Mouse (Mus musculus): ENCODE data around the gene Klf12.

Gene Klf12

DNA sequence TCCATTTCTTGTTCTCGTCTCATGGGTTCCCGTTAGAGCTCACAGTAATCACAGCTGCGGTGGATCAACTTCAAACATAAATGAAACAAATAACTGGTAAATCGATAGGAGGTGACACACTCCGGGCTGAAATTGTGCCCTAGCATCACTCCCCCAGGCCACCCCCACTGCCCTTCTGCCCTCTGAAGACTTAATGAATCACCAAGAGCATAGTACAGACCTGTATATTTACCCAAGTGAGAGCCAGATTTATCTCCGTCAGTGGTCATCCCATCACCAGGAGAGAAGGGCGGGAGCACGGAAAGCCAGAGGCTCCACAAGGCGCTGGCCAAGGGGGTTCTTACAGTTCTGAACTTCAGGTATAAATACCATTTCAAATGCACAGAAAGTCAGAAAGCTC lies 150.2 kb downstream of the Klf12 start:
- no peak for DNase-seq (ENCODE audit: low spot score)

DNA sequence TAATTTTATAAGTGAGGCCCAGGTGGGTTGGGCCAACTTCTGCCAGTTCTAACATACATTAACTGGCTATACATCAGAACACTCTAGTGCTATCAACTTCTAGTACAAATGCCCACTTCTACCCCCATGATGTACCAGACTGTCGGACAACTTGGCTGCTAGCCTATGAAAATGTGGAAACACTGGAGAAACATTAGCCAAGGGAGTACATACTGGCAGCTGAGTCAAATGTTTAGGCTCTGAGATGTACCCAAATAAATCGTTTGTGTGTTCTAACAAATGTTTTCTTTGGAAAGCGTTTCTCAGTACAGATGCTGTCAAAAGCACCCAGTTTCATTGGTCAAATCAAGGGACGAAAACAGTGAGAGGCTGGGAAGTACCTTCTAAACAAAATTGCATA lies 152.0 kb downstream of the Klf12 start:
- no peak for DNase-seq (ENCODE audit: low spot score)

GRCm38 (mm10) chr14:100126126-100126525 lies 158.4 kb downstream of the Klf12 start:
- DNase-seq (ENCODE audit: low spot score) = no peak

GRCm38 (mm10) chr14:100121075-100121474 lies 163.4 kb downstream of the Klf12 start:
- DNase-seq (ENCODE audit: low spot score) = no peak

DNA sequence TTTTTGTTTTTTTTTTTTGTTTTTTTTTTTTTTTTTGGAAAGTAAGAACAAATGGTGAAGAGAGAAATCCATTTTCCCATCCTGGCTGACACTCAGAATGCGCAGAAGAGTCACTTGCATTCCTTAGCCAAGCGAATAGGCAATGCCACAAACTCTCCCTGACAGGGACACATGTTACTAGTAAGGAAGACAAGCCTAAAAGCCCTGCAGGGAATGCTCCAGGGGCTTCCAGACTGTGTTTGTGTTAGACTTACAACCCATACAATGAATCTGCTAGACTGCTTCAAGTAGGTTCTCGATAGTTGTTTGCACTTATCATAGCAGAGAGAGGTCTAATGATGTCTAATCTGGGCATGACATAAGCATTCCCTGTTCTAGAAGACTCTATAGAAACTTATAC lies 164.6 kb downstream of the Klf12 start:
- DNase-seq (ENCODE audit: low spot score) = no peak

DNA sequence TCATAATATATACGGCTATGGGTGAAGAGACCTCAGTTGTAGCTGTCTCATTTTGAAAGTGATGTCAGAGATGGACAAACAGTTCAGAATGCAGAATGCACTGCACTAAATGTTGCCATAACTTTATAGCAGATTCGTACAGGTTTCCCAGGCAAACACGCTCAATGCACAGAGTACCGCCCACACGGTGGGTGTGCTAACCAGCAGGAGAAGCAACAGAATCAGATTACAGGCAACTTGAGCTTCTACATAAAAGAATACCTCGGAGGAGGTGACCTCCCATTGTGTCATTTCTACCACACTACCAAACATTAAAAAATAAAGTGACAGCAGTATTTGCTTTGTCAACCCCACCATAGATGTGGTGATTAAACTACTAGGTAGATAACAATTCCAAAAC lies 171.1 kb downstream of the Klf12 start:
- DNase-seq (ENCODE audit: low spot score) = no peak

GRCm38 (mm10) chr14:100111735-100112134 lies 172.7 kb downstream of the Klf12 start:
- no peak for DNase-seq (ENCODE audit: low spot score)

DNA sequence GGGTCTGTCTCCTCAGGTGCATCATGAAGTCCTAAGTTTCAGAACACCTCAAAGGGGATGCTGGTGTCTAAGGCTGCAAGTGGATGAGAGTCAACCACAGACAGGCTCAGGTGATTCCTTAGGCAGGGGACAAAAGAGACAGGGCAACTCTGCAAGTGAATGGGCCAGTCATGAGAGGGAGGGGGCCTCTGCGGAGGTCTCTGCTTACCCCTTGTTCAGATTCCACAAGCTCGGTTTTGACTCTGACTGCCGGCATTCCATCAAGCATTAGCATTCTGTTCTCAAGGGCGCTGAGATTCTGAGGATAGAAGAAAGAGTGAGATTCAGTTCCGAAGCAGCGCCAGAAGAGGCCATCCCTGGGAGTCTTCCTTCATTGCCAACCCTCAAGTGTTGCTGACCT lies 174.9 kb downstream of the Klf12 start:
- DNase-seq (ENCODE audit: low spot score) = no peak

GRCm38 (mm10) chr14:100105570-100105969 lies 178.9 kb downstream of the Klf12 start:
- DNase-seq (ENCODE audit: low spot score) = no peak

DNA sequence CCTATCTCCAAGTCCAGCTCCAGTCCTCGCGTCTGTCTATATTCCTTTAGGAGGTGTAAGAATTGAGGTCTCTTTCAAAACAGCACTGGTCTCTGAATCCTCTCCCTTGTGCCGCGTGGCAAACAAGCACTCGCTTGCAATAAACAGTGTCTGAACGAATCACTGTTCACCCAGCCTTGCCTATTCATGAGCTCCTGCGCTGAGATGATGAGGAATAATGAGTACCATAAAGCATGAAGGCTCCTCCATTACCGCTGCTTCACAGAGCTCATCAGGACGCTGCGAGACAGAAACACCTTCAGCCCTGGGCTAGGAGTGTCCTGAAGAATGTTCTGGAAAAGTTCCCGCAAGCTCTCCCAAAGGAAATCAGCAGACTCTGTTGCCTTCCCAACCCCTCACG lies 179.7 kb downstream of the Klf12 start:
- no peak for DNase-seq (ENCODE audit: low spot score)

GRCm38 (mm10) chr14:100103818-100104217 lies 180.7 kb downstream of the Klf12 start:
- no peak for DNase-seq (ENCODE audit: low spot score)

DNA sequence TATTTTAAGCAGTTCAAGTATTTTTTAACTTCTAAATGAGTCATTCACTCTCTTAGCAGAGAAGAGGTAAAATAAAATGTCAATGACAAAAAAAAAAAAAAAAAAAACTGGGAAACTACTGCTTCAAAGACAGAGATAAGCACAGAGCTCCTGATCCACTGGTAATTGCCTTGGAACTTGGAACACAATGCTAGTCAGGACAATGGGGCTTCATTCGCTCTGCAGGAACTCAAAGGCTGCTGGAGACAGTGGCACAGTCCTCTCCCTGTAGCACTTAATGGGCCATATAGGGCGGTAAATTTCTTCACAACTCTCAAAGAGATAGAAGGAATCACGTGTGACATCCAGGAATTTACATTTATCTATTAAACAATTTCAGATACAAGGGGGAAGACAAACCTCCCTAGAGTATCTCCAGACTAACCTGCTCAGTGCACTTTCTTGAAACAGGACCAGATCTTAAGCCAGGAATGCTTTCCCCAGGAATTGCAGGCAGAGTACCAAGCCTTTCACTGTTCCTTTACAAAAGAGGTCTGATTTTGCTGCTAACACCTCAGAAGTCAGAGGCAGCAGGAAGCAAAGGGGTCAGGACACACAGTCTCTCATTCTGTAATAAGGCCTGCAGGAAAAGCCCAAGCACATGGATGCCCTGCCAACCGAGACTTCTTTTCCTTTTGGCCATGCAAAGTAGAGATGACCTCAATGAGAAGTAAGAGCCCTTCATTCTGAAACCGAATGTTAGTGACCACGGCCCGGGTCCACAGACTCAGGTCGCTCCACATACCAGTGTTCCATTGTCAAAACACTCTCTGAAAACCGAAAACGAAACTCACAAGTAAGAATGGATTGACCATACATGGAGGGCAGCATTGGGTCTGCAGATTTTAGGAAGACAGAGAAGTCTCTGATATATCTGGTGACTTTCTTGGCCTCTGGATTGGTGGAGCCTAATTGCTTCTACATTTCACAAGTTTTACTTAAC lies 187.0 kb downstream of the Klf12 start:
- no peak for DNase-seq (ENCODE audit: low spot score)

GRCm38 (mm10) chr14:100095730-100096129 lies 188.7 kb downstream of the Klf12 start:
- DNase-seq (ENCODE audit: low spot score) = no peak

DNA sequence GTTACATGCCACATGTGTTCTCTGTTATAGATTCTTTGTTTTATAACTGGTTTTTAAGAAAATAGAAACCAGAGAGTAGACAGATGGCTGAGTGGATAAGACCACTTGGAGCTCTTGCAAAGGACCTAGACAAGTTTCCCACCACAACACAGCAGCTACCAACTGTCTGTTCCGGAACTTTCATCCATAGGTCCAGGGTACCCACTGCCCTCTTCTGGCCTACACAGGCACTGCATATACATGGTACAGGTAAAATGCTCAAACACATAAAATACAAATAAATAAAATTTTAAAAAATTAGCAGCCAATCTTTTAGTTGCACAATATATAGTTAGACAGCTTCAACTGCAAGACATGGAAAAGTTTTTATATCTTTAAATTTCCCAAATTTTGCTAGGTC lies 194.0 kb downstream of the Klf12 start:
- DNase-seq (ENCODE audit: low spot score) = no peak

GRCm38 (mm10) chr14:100079620-100080019 lies 204.9 kb downstream of the Klf12 start:
- no peak for DNase-seq (ENCODE audit: low spot score)

DNA sequence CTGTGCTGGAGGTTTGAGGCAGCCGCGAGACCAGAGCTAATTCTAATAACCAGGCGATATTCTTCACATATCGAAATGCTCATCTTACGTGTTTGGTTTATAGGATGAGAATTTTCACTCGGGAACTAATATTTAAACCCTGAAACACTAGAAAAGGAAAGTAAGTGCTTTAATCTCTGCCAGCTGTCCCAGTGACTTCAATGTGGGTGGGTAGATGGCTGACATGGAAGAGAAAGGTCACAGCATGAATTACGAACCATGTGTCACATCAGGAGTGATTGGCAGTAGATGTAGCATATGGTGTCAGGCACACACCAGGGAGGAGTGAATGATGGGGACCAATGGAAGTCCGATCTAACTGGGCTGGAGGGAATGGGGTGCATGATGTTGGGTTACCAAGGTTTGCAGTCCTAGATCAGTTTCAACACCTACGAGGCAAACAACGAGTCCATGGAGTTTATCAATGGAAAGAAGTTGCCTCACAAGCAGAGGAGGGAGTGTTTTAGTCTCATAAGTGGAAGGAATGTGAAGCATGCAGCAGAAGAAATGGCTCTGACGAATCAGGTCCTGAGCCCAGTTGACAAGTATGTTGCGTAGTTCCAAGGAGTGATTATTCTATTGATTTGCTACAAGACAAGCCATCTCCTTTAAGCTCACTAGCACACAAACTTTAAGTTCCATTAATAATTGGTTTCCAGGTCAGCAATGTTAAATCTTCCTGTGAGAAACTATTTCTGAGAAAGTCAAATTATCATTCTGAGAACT lies 211.9 kb downstream of the Klf12 start:
- no peak for DNase-seq (ENCODE audit: low spot score)

DNA sequence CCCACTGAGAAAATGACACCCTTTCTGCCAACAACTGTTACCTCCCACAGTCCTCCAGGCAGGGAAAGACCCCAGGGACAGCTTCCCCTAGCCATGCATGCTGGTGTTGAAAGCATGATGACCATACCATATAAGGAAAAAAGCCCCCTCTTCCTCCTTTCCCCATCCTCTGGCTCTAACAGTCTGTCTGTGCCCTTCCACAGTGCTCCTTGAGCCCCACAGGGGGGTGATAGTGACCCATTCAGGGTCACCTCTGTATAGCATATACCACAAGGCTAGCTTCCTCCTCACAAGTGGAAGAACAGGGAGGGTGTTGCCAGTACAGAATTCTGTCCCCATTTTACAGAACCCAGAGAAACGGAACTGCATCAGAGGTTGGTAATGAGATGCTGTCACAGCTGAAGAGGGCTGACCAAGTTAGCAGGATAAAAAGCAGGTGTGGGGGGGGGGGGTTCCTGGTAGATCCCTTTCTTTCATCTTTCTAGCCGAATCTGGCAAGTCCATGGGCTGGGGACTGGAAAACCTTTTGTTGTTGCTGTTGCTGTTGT lies 214.9 kb downstream of the Klf12 start:
- DNase-seq (ENCODE audit: low spot score) = no peak

DNA sequence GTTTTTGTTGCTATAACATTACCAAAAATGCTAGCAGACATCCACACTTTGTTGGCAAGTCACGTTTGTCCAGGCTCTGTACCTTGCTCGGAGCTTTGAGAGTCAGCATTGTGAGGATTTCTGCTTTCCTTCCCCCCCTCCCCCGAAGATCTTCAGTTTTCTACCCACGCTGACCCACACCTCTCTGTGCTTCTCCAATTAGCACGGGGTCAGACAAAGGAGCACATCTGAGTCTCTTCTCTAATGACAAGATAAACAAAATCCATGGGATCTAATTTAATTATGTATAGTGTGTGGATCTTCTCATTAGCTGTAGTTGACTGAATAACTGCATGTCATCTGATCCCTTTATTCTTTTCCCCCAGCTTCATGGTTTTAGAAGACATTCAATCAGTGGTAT lies 215.8 kb downstream of the Klf12 start:
- DNase-seq (ENCODE audit: low spot score) = no peak

DNA sequence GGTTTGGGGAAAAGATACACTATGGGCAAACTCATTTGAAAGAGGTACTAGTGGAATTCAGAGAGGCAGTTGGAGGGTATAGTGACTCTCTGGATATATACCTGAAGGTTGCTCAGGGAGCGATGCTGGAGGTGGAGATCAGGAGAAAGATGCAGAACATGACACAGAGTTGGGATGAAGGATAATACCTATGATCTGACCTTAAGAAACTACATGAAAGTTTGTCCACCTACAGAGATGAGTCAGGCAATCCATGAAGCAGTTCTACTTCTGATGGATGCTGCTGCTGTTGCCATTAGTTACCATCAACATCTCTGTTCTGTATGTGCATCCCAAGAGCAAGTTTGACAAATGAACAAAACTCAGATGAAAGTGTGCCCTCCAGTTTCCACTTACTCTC lies 222.0 kb downstream of the Klf12 start:
- no peak for DNase-seq (ENCODE audit: low spot score)

- DNase-seq (ENCODE audit: low spot score) = no peak
Measured at GRCm38 (mm10) chr14:100054150-100054549, 230.3 kb downstream of the Klf12 start.

GRCm38 (mm10) chr14:100053456-100053855 lies 231.0 kb downstream of the Klf12 start:
- DNase-seq (ENCODE audit: low spot score) = no peak

DNA sequence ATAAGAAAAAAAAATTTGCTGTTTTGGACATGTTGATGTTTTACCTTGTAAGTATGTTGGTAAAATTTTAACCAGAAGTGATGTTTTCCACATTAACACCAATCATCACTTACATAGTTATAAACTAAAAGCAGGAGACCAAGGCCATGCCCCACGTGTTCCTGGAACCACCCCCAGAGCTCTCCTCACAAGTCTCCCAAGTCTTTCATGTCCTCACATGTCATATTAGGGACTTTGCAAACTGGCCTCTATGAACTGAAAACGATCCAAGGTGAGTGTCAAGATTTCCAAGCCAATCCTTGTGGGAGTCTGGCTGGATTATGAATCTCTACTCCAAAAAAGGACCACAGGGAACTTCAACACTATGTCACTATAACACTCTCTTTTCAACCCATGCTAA lies 231.6 kb downstream of the Klf12 start:
- DNase-seq (ENCODE audit: low spot score) = no peak

GRCm38 (mm10) chr14:100045431-100045830 lies 239.0 kb downstream of the Klf12 start:
- DNase-seq (ENCODE audit: low spot score) = no peak
